Mouse (Mus musculus): ENCODE measurements around the gene Casp3. TPM values are rescaled to one million over a fixed set of nuclear protein-coding genes. Genes with fewer than 3 reads are reported as not detected.

Gene Casp3
- polyA plus RNA-seq, 1 experiment from 2014 or later: 138 TPM

DNA sequence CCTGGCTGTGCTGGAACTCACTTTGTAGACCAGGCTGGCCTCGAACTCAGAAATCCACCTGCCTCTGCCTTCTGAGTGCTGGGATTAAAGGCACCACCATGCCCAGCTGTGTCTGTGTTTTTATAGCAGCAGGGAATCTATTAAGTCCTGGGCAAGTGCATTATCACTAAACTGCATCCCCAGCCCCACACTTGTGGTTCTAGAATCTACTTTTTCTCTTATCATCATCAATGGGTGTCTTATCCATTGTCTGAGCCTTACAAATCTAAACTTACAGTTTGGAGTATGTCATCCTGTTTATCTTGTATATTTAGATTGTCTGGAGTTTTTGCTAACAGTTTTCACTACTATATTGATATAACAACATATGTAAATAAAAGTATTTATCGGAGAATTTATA, 28.4 kb upstream of the Casp3 start:
- peaks cover 14% of the 10 kb centered on the region for H3K36me3 ChIP-seq
- H3K4me3 ChIP-seq (replicated peaks): no peak overlapping the region
- no peak overlapping the region for H3K9ac ChIP-seq (replicated peaks)
- no peak overlapping the region for H3K27ac ChIP-seq
- no peaks in the 10 kb centered on the region for H3K27me3 ChIP-seq
- H3K9me3 ChIP-seq: no peaks in the 10 kb centered on the region
- WGBS: 90% methylated on average over 2 of the region's 2 CpGs
- ATAC-seq (ENCODE audit: insufficient number of reproducible peaks, insufficient read depth, low FRiP score, low TSS enrichment, low read depth): no peak
- H3K4me2 ChIP-seq: no peak overlapping the region
- no peaks in the 10 kb centered on the region for H3K4me1 ChIP-seq (replicated peaks)

DNA sequence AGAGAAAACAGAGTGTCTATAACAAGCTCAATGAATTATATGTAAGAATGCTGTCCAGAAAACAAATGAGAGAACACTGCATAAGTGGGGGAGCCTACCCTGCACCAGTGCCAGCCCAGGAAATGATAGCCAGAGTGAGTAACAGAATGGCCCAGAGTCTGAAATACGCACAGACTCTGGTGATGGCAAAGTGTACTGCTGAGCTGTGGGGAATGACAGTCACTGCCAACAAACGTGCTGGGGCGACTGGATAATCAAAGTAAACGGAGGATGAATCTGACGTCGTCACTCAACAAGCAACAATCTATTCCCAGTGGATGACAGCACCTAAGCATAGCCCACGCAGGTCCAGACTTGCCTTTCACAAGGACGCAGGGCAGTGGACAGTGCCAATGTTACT, 24.0 kb upstream of the Casp3 start:
- no peaks in the 10 kb centered on the region for H3K9me3 ChIP-seq
- no peaks in the 10 kb centered on the region for H3K4me1 ChIP-seq (replicated peaks)
- H3K27me3 ChIP-seq: no peaks in the 10 kb centered on the region
- 80% methylated on average over 8 of the region's 8 CpGs for WGBS
- H3K4me3 ChIP-seq (replicated peaks): no peak overlapping the region
- ATAC-seq (ENCODE audit: insufficient number of reproducible peaks, insufficient read depth, low FRiP score, low TSS enrichment, low read depth): no peak
- H3K9ac ChIP-seq (replicated peaks): no peak overlapping the region
- peaks cover 21% of the 10 kb centered on the region for H3K36me3 ChIP-seq
- no peak overlapping the region for H3K4me2 ChIP-seq
- no peak overlapping the region for H3K27ac ChIP-seq

GRCm38 (mm10) chr8:46593772-46594171, 23.3 kb upstream of the Casp3 start:
- WGBS: 79% methylated on average over 2 of the region's 2 CpGs
- Histone ChIP-seq H3K4me1 (replicated peaks) (no peaks in the 10 kb centered on the region), H3K9me3 (no peaks in the 10 kb centered on the region)

GRCm38 (mm10) chr8:46595593-46595992, 21.5 kb upstream of the Casp3 start:
- ATAC-seq (ENCODE audit: insufficient number of reproducible peaks, insufficient read depth, low FRiP score, low TSS enrichment, low read depth): no peak
- Histone ChIP-seq H3K4me2 (no peak overlapping the region), H3K27ac (no peak overlapping the region), H3K4me3 (replicated peaks) (no peak overlapping the region), H3K27me3 (no peaks in the 10 kb centered on the region), H3K9ac (replicated peaks) (no peak overlapping the region), H3K4me1 (replicated peaks) (no peaks in the 10 kb centered on the region), H3K9me3 (no peaks in the 10 kb centered on the region), H3K36me3 (peaks cover 21% of the 10 kb centered on the region)
- WGBS: 94% methylated on average over 2 of the region's 2 CpGs

More at GRCm38 (mm10) chr8:46593772-46594171, 23.3 kb upstream of the Casp3 start:
- no peak for ATAC-seq (ENCODE audit: insufficient number of reproducible peaks, insufficient read depth, low FRiP score, low TSS enrichment, low read depth)
- H3K4me3 ChIP-seq (replicated peaks): no peak overlapping the region
- H3K36me3 ChIP-seq: peaks cover 22% of the 10 kb centered on the region
- no peak overlapping the region for H3K27ac ChIP-seq
- H3K27me3 ChIP-seq: no peaks in the 10 kb centered on the region
- H3K9ac ChIP-seq (replicated peaks): no peak overlapping the region
- no peak overlapping the region for H3K4me2 ChIP-seq

DNA sequence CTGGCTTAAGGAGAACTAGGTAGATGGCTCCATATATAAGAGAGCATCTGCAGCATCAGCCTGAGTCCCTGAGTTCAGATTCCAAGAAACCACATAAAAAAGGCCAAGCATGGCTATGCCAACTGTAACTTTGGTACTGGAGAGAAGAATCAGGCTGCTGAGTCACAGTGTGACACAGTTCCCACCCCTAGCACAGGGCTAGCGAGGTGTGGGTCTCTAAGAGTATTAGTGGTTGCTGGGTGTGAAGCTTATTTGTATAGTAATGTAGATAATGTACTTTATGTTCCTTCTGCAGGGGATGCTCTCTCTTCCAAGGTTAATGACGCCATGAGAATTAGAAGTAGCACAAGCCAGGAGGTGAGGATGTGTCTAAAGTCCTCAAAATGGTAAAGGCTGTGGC, 20.6 kb upstream of the Casp3 start:
- Histone ChIP-seq H3K4me2 (no peak overlapping the region), H3K27me3 (no peaks in the 10 kb centered on the region), H3K4me3 (replicated peaks) (no peak overlapping the region), H3K27ac (no peak overlapping the region), H3K4me1 (replicated peaks) (peaks cover 6% of the 10 kb centered on the region), H3K9me3 (no peaks in the 10 kb centered on the region), H3K36me3 (peaks cover 21% of the 10 kb centered on the region), H3K9ac (replicated peaks) (no peak overlapping the region)
- WGBS: 96% methylated on average over 2 of the region's 2 CpGs
- no peak for ATAC-seq (ENCODE audit: insufficient number of reproducible peaks, insufficient read depth, low FRiP score, low TSS enrichment, low read depth)

DNA sequence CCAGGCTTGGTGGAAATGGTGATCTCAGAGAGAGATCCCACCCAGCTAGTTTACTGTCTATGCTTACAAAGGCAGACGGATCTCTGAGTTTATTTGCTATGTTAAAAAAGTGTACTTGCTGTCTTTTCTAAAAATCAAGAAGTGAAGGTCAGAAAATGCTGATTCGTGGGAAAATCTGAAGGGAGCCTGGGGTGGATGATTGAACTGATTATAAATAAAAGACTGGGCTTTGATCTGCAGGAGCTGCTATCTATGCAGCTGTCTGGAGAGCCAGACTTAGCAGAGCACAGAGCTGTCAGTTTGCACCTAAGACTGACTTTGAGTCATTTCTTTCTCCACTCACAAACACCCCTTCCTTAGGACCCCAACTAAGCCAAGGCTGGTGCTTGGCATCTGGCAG, 19.7 kb upstream of the Casp3 start:
- WGBS: 74% methylated on average over 2 of the region's 2 CpGs
- Histone ChIP-seq H3K4me2 (no peak overlapping the region), H3K9me3 (no peaks in the 10 kb centered on the region), H3K9ac (replicated peaks) (no peak overlapping the region), H3K27ac (no peak overlapping the region), H3K36me3 (peaks cover 21% of the 10 kb centered on the region), H3K4me1 (replicated peaks) (peaks cover 6% of the 10 kb centered on the region), H3K27me3 (no peaks in the 10 kb centered on the region), H3K4me3 (replicated peaks) (no peak overlapping the region)
- ATAC-seq (ENCODE audit: insufficient number of reproducible peaks, insufficient read depth, low FRiP score, low TSS enrichment, low read depth): no peak

GRCm38 (mm10) chr8:46598114-46598513, 19.0 kb upstream of the Casp3 start:
- Histone ChIP-seq H3K4me3 (replicated peaks) (no peak overlapping the region), H3K9ac (replicated peaks) (no peak overlapping the region), H3K4me1 (replicated peaks) (peaks cover 6% of the 10 kb centered on the region), H3K36me3 (peaks cover 22% of the 10 kb centered on the region), H3K9me3 (no peaks in the 10 kb centered on the region), H3K27me3 (no peaks in the 10 kb centered on the region), H3K27ac (no peak overlapping the region), H3K4me2 (no peak overlapping the region)
- 94% methylated on average over 2 of the region's 2 CpGs for WGBS
- no peak for ATAC-seq (ENCODE audit: insufficient number of reproducible peaks, insufficient read depth, low FRiP score, low TSS enrichment, low read depth)

- Histone ChIP-seq H3K27ac (no peak overlapping the region), H3K4me2 (no peak overlapping the region), H3K27me3 (no peaks in the 10 kb centered on the region), H3K9ac (replicated peaks) (no peak overlapping the region), H3K9me3 (no peaks in the 10 kb centered on the region), H3K4me3 (replicated peaks) (no peak overlapping the region), H3K4me1 (replicated peaks) (peaks cover 9% of the 10 kb centered on the region), H3K36me3 (peaks cover 18% of the 10 kb centered on the region)
- WGBS: 94% methylated on average over 5 of the region's 5 CpGs
- no peak for ATAC-seq (ENCODE audit: insufficient number of reproducible peaks, insufficient read depth, low FRiP score, low TSS enrichment, low read depth)
Measured at GRCm38 (mm10) chr8:46598753-46599152, 18.3 kb upstream of the Casp3 start.

GRCm38 (mm10) chr8:46599314-46599904, 17.7 kb upstream of the Casp3 start:
- 92% methylated on average over 7 of the region's 7 CpGs for WGBS
- H3K27me3 ChIP-seq: no peaks in the 10 kb centered on the region
- H3K4me1 ChIP-seq (replicated peaks): peaks cover 9% of the 10 kb centered on the region
- H3K9ac ChIP-seq (replicated peaks): no peak overlapping the region
- no peak overlapping the region for H3K27ac ChIP-seq
- peaks cover 14% of the 10 kb centered on the region for H3K36me3 ChIP-seq
- H3K4me2 ChIP-seq: no peak overlapping the region
- no peaks in the 10 kb centered on the region for H3K9me3 ChIP-seq
- H3K4me3 ChIP-seq (replicated peaks): no peak overlapping the region
- no peak for ATAC-seq (ENCODE audit: insufficient number of reproducible peaks, insufficient read depth, low FRiP score, low TSS enrichment, low read depth)

- Histone ChIP-seq H3K9ac (replicated peaks) (no peak overlapping the region), H3K36me3 (peaks cover 14% of the 10 kb centered on the region), H3K4me1 (replicated peaks) (peaks cover 9% of the 10 kb centered on the region), H3K27ac (peak overlapping the region; percentile 70), H3K4me3 (replicated peaks) (no peak overlapping the region), H3K9me3 (no peaks in the 10 kb centered on the region), H3K27me3 (no peaks in the 10 kb centered on the region), H3K4me2 (no peak overlapping the region)
- WGBS: 43% methylated on average over 10 of the region's 10 CpGs
- no peak for ATAC-seq (ENCODE audit: insufficient number of reproducible peaks, insufficient read depth, low FRiP score, low TSS enrichment, low read depth)
Measured at GRCm38 (mm10) chr8:46600959-46601707, 16.0 kb upstream of the Casp3 start.

DNA sequence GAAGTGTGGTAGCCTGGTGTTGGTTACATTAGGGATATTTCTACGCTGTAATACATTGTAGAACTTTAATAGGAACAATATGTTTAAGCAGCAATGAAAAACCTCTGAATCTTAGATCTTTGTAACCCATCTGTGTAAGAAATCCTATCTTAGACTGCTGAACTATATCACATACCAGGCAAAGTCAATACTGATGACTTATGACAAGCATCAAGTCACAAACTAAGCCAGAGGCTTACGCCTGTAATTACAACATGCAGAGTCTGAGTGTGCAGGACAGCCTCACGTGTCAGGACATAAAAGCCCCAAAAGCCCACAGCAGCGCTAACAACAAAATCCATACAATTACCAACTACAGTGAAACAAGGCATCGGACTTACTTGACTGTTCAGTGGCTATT, 13.5 kb upstream of the Casp3 start:
- 46% methylated on average over 5 of the region's 5 CpGs for WGBS
- no peak for ATAC-seq (ENCODE audit: insufficient number of reproducible peaks, insufficient read depth, low FRiP score, low TSS enrichment, low read depth)
- peaks cover 9% of the 10 kb centered on the region for H3K4me1 ChIP-seq (replicated peaks)

GRCm38 (mm10) chr8:46606930-46607329, 10.2 kb upstream of the Casp3 start:
- Histone ChIP-seq H3K4me3 (replicated peaks) (no peak overlapping the region), H3K27me3 (no peaks in the 10 kb centered on the region), H3K36me3 (peaks cover 14% of the 10 kb centered on the region), H3K27ac (no peak overlapping the region), H3K9ac (replicated peaks) (no peak overlapping the region), H3K4me2 (no peak overlapping the region), H3K4me1 (replicated peaks) (peaks cover 3% of the 10 kb centered on the region; the same call in 1 of the 2 replicates), H3K9me3 (no peaks in the 10 kb centered on the region)
- WGBS: 81% methylated on average over 1 of the region's 1 CpGs
- ATAC-seq (ENCODE audit: insufficient number of reproducible peaks, insufficient read depth, low FRiP score, low TSS enrichment, low read depth): no peak

More for the DNA sequence above, 13.5 kb upstream of the Casp3 start:
- no peaks in the 10 kb centered on the region for H3K27me3 ChIP-seq
- H3K36me3 ChIP-seq: peaks cover 20% of the 10 kb centered on the region
- no peak overlapping the region for H3K4me3 ChIP-seq (replicated peaks)
- no peak overlapping the region for H3K9ac ChIP-seq (replicated peaks)
- H3K27ac ChIP-seq: no peak overlapping the region
- H3K9me3 ChIP-seq: no peaks in the 10 kb centered on the region
- H3K4me2 ChIP-seq: no peak overlapping the region

All from limb, embryonic 12.5 days (tissue).